Comparison of ENCODE assay signal across 13 mouse cellular contexts in genomic region chr3:16941146-16941545, GRCm38 (mm10).
DNase-seq lines count a peak whose midpoint lies in the region; ATAC-seq and TF ChIP-seq lines count a peak whose summit lies in the region.
"Had no signal": no experiment of that assay in that cellular context is flagged by ENCODE, and none has a peak within 500 bp of the region (broad histone marks: within the 10 kb centered on the region; RNA-seq: fewer than 3 reads in every experiment).

No protein-coding gene starts in this region.

- H3K4me1 ChIP-seq in forebrain, embryonic 14.5 days (ENCODE audit: control insufficient read depth, insufficient read depth, low read length): peaks cover 6% of the 10 kb centered on the region; the same call in 1 of the 2 replicates
- peaks cover 24% of the 10 kb centered on the region for H3K4me1 ChIP-seq in midbrain, embryonic 12.5 days
- no peaks in the 10 kb centered on the region for H3K4me1 ChIP-seq in stomach, postnatal 0 days (replicated peaks; ENCODE audit: control insufficient read depth, insufficient read depth)
- H3K4me1 ChIP-seq: intestine, embryonic 15.5 days had no signal

- H3K4me2 ChIP-seq in forebrain, embryonic 14.5 days (ENCODE audit: low read length): peak overlapping the region; percentile 34
- peak overlapping the region; percentile 26 for H3K4me2 ChIP-seq in midbrain, embryonic 12.5 days (replicated peaks)
- no peak overlapping the region for H3K4me2 ChIP-seq in stomach, postnatal 0 days (replicated peaks; ENCODE audit: low read depth)
- H3K4me2 ChIP-seq: intestine, embryonic 15.5 days had no signal

- WGBS in forebrain, embryonic 14.5 days: 6% methylated on average over 4 of the region's 4 CpGs
- WGBS in midbrain, embryonic 12.5 days: 1% methylated on average over 4 of the region's 4 CpGs
- 11% methylated on average over 4 of the region's 4 CpGs for WGBS in stomach, postnatal 0 days

- no peak for TF ChIP-seq EP300 in stomach, postnatal 0 days (optimal IDR thresholded peaks at IDR 0.05)

- H3K27me3 ChIP-seq in forebrain, embryonic 14.5 days (replicated peaks; ENCODE audit: control insufficient read depth, insufficient read depth, low read length): no peaks in the 10 kb centered on the region
- H3K27me3 ChIP-seq in midbrain, embryonic 12.5 days: no peaks in the 10 kb centered on the region
- H3K27me3 ChIP-seq in stomach, postnatal 0 days (ENCODE audit: control insufficient read depth, insufficient read depth, low read length): no peaks in the 10 kb centered on the region
- H3K27me3 ChIP-seq: intestine, embryonic 15.5 days had no signal

- no peak overlapping the region for H3K4me3 ChIP-seq in forebrain, embryonic 14.5 days (ENCODE audit: low read depth, low read length)
- H3K4me3 ChIP-seq in midbrain, embryonic 12.5 days: no peak overlapping the region
- H3K4me3 ChIP-seq in stomach, postnatal 0 days (ENCODE audit: low read depth, low read length): no peak overlapping the region
- H3K4me3 ChIP-seq: intestine, embryonic 15.5 days had no signal

- no peak for TF ChIP-seq CTCF in stomach, postnatal 0 days (IDR thresholded peaks at IDR 0.05; ENCODE audit: low read depth)

- peak overlapping the region; percentile 94 for H3K27ac ChIP-seq in forebrain, embryonic 14.5 days (ENCODE audit: low read depth, low read length)
- peak overlapping the region; percentile 65 for H3K27ac ChIP-seq in midbrain, embryonic 12.5 days (replicated peaks)
- no peak overlapping the region for H3K27ac ChIP-seq in stomach, postnatal 0 days (replicated peaks)
- H3K27ac ChIP-seq: intestine, embryonic 15.5 days; macrophage had no signal

- intact Hi-C loops in left cerebral cortex, postnatal 36 days (cut with DNase I): loop anchor here (2.0 kb wide), 1 partner anchor 122 kb away; no protein-coding TSS in a partner anchor
- intact Hi-C loops in left cerebral cortex, postnatal 10 days (cut with DNase I): loop anchor here (5.0 kb wide), 2 partner anchors 119 to 386 kb away; no protein-coding TSS in a partner anchor

- peak; percentile 8 to 14 for DNase-seq in left cerebral cortex, postnatal 36 days (ENCODE audit: low spot score in 2 of 2)
- DNase-seq in left cerebral cortex, postnatal 10 days (ENCODE audit: extremely low spot score in 1 of 2, low spot score in 2 of 2): no peak
- peak; percentile 49 for DNase-seq in forebrain, embryonic 14.5 days (ENCODE audit: low spot score)
- no peak for DNase-seq in stomach, postnatal 0 days (ENCODE audit: low spot score)
- no peak for DNase-seq in right cerebral cortex, postnatal 4 days
- no peak for DNase-seq in cerebellum, adult 18-20 months
- DNase-seq: cerebellum, adult 8-10 months; kidney, postnatal 25 days; lung, adult 18-20 months; retina, postnatal 1 day had no signal

- ATAC-seq in forebrain, embryonic 14.5 days: no peak
- 0 out of 2 replicates have a peak, but pooled peaks have one; percentile 16 for ATAC-seq in midbrain, embryonic 12.5 days (ENCODE audit: low FRiP score, low read depth)
- no peak for ATAC-seq in stomach, postnatal 0 days (ENCODE audit: low FRiP score, low TSS enrichment)
- ATAC-seq: intestine, embryonic 15.5 days had no signal

- H3K36me3 ChIP-seq in forebrain, embryonic 14.5 days (ENCODE audit: control insufficient read depth, insufficient read depth, low read length): no peaks in the 10 kb centered on the region
- H3K36me3 ChIP-seq in midbrain, embryonic 12.5 days: no peaks in the 10 kb centered on the region
- H3K36me3 ChIP-seq in stomach, postnatal 0 days (ENCODE audit: control insufficient read depth, insufficient read depth, low read length): no peaks in the 10 kb centered on the region
- H3K36me3 ChIP-seq: intestine, embryonic 15.5 days had no signal

- H3K9me3 ChIP-seq in forebrain, embryonic 14.5 days (replicated peaks; ENCODE audit: control insufficient read depth, low read length): no peaks in the 10 kb centered on the region
- no peaks in the 10 kb centered on the region for H3K9me3 ChIP-seq in midbrain, embryonic 12.5 days
- no peaks in the 10 kb centered on the region for H3K9me3 ChIP-seq in stomach, postnatal 0 days (ENCODE audit: control insufficient read depth, low read length)
- H3K9me3 ChIP-seq: intestine, embryonic 15.5 days had no signal

- peak overlapping the region; percentile 36 for H3K9ac ChIP-seq in forebrain, embryonic 14.5 days (ENCODE audit: low read length)
- no peak overlapping the region for H3K9ac ChIP-seq in midbrain, embryonic 12.5 days (replicated peaks)
- H3K9ac ChIP-seq in stomach, postnatal 0 days (ENCODE audit: low read length): no peak overlapping the region
- H3K9ac ChIP-seq: intestine, embryonic 15.5 days had no signal

Comparison
In these comparisons a context has a peak if more than half of its experiments do, and no peak if none do; other contexts are left out.
1. DNase-seq: peak in left cerebral cortex, postnatal 36 days (2 of 2) and forebrain, embryonic 14.5 days (single experiment); none in left cerebral cortex, postnatal 10 days (0 of 2), stomach, postnatal 0 days (single experiment), right cerebral cortex, postnatal 4 days (single experiment) and cerebellum, adult 18-20 months (0 of 2).